Mouse (Mus musculus) left cerebral cortex, postnatal 25 days (tissue): ENCODE measurements at regions not wholly inside any gene's neighbourhood (a gene's known extent, or its start where the extent isn't known, plus 50 kb on each side); places are given as distances from the start of the nearest gene placed in this dataset.
"Not testable (repeated sequence)": the region's sequence is repeated elsewhere in the genome, so short reads cannot be mapped to it uniquely, and the experiment has no call there.

Experiments used
- DNase-seq, 2 experiments: peaks; one replicate each; pipeline ENCODE4 v3.0.0; 2022; ENCODE audit warnings: low spot score in 2 of 2, mixed read lengths in 1 of 2
- intact Hi-C: fragments of 180-260 bp; cut with DNase I; formaldehyde crosslinking; loops from one replicate; pipeline ENCODE4 v1.15.1; 2025

DNA sequence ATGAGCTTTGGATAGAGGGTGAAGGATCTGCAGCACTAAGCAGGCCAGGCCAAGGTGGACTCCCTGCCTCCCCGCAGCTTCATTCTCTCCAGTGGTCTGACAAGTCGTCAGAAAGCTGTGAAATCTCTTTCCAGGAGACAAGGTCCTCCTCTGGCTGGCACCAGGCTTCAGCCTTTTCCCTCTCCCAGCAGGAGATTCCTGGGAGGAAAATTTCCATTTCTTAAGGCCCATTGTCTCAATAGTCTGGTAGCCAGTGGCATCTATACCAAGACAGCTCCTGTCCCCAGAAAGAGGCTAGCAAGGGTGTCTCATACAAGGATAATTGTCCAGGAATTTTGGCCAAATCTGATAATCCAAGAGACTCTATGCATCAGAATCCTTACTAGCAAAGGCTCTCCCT is 133.0 kb upstream of the Bcor start:
- intact Hi-C loops, result no loop called here
- no peak for DNase-seq

GRCm38 (mm10) chrX:12294452-12294851 is 134.3 kb upstream of the Bcor start:
- intact Hi-C loops, result no loop called here
- DNase-seq, result no peak

DNA sequence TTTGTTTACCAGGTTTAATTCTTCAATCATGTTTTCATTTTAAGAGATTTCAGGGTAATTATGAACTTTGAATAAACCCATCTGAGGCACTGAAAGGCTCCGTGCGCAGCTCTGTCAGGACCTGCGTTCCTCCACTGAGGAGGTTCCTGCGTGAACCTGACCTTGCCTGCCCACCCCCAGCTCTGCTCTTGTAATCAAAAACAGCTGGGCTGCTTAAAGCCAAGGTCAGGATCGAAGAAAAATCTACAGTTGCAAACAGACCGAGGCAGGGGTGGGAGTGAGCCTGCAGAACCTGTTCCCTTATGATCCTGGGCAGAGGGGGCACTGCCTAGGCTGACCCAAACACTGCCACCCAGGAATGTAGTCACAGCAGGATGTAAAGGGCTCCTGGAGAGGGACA is 134.8 kb upstream of the Bcor start:
- intact Hi-C loops, result no loop called here
- no peak for DNase-seq

DNA sequence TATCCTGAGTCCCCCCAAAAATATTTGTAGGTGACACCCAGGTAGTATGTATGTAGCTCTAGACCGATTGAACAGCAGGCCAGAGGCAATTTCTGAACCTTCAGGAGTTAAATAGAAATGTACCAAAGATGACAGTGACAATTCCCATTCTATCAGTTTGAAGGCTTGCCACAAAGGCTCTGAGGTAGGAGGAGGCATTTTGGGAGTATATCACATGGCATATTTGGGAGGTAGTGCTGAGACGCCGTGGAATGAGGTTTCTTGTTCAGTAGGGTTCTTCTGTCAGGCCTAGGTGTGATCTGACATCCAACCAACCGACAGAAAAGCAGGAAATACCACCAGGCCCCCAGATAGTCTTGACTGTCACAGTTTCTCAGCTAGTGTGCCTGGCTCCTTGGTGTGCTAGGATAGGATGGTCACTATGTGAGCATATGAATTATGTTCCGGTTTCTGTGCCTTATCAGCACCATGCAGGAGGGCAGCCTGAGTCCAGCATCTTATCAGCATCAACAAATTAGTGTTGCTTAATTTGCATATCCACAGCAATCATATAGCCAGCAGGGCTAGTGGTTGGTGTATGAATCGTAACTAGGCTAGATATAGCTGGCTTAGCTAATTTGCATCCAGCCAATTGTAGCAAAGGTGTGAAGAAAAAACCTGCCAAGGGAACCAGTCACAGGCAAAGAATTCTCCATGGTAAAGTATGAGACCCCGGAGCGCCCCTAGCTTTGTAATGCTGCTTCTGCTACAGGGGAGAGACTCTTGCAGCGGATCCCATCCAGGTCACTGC is 136.3 kb upstream of the Bcor start:
- DNase-seq, result peak in 1 of 2 experiments; percentile 27
- intact Hi-C loops, result no loop called here

DNA sequence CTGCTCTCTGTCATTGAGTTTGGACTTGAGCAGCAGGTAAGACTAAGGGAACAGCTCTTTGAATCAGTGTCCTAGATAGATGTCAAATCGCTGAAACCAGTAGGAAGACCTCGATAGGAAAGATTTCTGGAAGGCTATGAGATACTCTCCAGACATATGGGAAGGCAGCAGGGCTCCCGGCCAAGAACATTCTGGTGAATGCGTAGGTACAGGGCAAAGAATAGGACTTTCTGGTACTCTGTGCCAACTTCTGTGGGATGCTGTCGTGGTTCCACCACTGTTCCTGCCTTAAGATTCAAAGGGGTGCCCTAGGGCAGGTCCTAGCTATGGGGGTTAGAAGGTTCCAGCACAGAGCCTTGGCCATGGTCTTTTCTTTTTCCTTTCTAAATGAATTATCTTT is 138.5 kb upstream of the Bcor start:
- intact Hi-C loops, result no loop called here
- DNase-seq, result peak in 1 of 2 experiments; percentile 74

- intact Hi-C loops, result no loop called here
- no peak for DNase-seq
Measured at GRCm38 (mm10) chrX:12299236-12299635, 139.1 kb upstream of the Bcor start.

DNA sequence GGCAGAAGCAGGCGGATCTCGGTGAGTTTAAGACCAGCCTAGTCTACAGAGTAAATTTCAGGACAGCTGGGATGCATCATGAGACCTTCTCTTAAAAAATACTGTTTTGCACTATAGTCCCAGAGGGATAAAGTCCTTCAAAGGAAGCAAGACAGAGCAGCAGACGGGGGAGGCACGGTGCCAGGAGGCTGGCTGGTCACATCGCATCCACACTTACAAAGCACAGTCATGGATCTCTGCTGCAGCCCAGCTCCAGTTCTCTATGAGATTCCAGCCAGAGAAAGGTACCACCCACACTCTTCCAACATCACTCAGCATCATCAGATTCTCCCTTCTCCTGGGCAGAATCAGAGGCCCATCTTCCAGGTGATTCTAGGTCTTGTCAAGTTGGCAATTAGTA is 144.5 kb upstream of the Bcor start:
- DNase-seq, result peak; percentile 8 to 62
- intact Hi-C loops, result no loop called here

GRCm38 (mm10) chrX:12306940-12307339 is 146.8 kb upstream of the Bcor start:
- no peak for DNase-seq
- intact Hi-C loops, result no loop called here

DNA sequence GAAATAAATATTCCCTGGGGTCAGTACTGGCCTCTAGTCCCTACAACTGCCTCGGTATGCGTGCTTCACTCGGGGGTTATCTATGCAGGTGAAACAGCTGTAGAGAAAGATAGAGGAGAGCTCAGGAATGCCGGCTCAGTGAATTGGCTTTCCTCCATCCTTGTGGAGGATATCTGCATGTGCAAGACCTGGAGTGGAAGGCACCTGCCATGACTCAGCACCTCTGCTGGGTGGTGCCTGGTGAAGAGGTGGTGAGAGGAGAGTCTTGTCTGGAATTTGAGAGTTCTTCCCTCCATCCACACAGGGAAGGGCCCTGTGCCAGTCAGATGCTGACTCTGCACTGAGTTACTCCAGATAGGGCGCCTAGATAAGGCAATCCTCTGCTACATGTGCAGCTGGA is 152.4 kb upstream of the Bcor start:
- intact Hi-C loops, result no loop called here
- no peak for DNase-seq

DNA sequence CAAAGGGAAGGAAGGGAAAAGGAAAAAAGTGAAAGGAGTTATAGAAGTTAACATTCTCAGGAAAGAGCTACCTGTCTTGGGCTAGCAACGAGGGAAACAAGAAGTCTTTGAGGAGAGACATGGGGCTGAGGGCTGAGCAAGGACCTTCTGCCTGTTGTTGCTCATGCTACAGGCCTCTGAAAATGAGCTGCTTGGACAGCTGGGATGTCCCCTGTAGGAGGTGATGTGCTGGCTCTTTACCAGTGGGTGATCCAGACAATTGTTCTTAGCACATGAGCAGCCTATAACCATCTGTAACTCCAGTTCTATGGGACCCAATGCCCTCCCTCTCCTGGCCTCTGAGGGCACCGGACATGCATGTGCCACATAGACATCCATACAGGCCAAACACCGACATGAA is 155.5 kb upstream of the Bcor start:
- no peak for DNase-seq
- intact Hi-C loops, result no loop called here

DNA sequence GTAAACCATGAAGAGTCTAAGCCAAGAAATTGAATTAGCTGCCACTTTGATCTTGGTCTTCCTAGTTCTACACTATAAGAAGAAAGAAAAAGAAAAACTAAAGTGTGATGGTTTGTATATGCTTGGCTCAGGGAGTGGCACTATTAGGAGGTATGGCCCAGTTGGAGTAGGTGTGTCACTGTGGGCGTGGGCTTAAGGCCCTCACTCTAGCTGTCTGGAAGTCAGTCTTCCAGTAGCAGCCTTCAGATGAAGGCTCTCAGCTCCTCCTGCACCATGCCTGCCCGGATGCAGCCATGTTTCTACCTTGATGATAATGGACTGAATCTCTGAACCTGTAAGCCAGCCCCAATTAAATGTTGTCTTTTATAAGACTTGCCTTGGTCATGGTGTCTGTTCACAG is 157.3 kb upstream of the Bcor start:
- intact Hi-C loops, DNase-seq: not testable (repeated sequence)

GRCm38 (mm10) chrX:12318848-12319651 is 158.9 kb upstream of the Bcor start:
- no peak for DNase-seq
- intact Hi-C loops, result no loop called here

- intact Hi-C loops, result no loop called here
- DNase-seq, result no peak
Measured at GRCm38 (mm10) chrX:12322453-12322852, 162.3 kb upstream of the Bcor start.

- no peak for DNase-seq
- intact Hi-C loops, result no loop called here
Measured at GRCm38 (mm10) chrX:12323268-12323667, 163.1 kb upstream of the Bcor start.

DNA sequence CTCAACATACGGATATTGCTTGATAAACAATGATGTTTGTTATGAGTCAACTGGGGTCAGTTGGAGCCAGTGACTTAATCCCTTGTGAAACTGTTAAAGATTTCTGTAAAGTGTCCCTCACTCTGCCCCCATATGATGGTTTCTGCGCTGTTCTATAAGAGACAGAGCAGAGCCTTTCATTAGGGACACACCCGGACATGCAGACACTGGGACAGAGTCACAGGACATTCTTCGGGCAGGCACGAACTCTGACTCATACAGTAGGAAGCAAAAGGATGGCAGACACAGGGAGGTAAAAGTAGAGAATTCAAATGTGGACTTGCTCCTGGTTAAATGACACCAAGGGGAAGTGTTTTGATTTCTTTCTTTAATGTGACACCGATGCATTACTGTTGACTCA is 163.7 kb upstream of the Bcor start:
- intact Hi-C loops, result no loop called here
- no peak for DNase-seq

GRCm38 (mm10) chrX:12327464-12327863 is 167.3 kb upstream of the Bcor start:
- no peak for DNase-seq
- intact Hi-C loops, result no loop called here

- intact Hi-C loops, result no loop called here
- peak; percentile 7 to 45 for DNase-seq
Measured at GRCm38 (mm10) chrX:12340561-12340960, 180.4 kb upstream of the Bcor start.

- intact Hi-C loops, result no loop called here
- no peak for DNase-seq
Measured at GRCm38 (mm10) chrX:12341356-12341965, 181.3 kb upstream of the Bcor start.

DNA sequence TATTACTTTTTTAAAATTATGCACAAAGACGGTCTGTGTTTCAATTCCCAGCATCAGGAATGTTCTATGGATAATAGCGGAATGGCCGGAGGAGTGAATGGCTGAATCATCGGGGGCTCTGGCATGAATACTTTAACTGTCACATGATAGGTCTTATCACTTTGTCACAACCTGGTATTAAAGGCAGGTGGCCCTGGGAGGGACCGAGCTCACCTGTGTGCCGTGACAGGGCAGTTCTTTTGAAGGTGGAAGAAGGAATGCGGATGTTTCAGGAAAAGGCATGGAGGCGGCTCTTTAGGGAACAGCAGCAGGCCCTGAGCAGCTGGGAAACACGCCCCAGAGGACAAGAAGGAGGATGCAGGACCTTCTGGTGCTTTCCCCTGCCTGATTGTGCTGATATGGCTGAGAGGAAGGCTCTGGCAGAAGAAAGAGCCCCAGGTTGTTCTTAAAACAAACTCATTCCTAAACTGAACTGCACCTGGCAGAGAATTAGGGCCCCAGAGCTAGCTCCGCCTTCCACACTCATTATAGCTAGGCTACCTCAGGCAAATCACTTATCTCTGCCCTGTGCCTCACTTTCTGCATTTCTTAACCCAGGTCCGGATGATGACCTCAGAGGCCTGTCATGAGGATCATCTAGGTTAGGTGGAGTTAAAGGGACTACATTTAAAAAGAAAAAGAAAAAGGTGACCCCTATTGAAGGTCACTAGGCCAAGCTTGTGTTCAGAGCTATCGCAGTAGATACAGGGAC is 184.8 kb upstream of the Bcor start:
- intact Hi-C loops, result no loop called here

GRCm38 (mm10) chrX:12346856-12347255 is 186.7 kb upstream of the Bcor start:
- no peak for DNase-seq
- intact Hi-C loops, result no loop called here

More for the DNA sequence above, 184.8 kb upstream of the Bcor start:
- no peak for DNase-seq
